Mouse (Mus musculus) erythroblast, embryonic 14.5 days (primary cell): ENCODE measurements at regions not wholly inside any gene's neighbourhood (a gene's known extent, or its start where the extent isn't known, plus 50 kb on each side); places are given as distances from the start of the nearest gene placed in this dataset.

Experiments
- H3K27me3 ChIP-seq: 2 replicates; pipeline ENCODE4 v1.6.1; 2012; ENCODE audit warnings: inconsistent platforms; ENCODE audit not compliant: control insufficient read depth
- H3K36me3 ChIP-seq: 2 replicates; pipeline ENCODE4 v1.6.1; 2012; ENCODE audit warnings: mild to moderate bottlenecking, inconsistent platforms; ENCODE audit not compliant: control insufficient read depth
- H3K4me1 ChIP-seq: 2 replicates; pipeline ENCODE4 v1.6.1; 2012; ENCODE audit warnings: inconsistent platforms; ENCODE audit not compliant: control insufficient read depth
- H3K4me3 ChIP-seq: replicated peaks from 2 replicates; pipeline ENCODE3; 2012; ENCODE audit warnings: moderate library complexity, mild to moderate bottlenecking, inconsistent platforms
- H3K9me3 ChIP-seq: 2 replicates; pipeline ENCODE4 v1.6.1; 2012; ENCODE audit warnings: low read length, inconsistent platforms, mixed read lengths; ENCODE audit not compliant: control insufficient read depth
- GATA1 ChIP-seq: IDR thresholded peaks from 2 replicates; pipeline ENCODE4 v1.6.1; 2012; ENCODE audit warnings: low read length, inconsistent platforms, mixed read lengths
- TAL1 ChIP-seq: IDR thresholded peaks from 3 replicates; pipeline ENCODE4 v1.6.1; 2012; ENCODE audit warnings: low read length, inconsistent platforms, mixed read lengths

- H3K9me3 ChIP-seq = no peaks in the 10 kb centered on the region
- H3K27me3 ChIP-seq = no peaks in the 10 kb centered on the region
- no peaks in the 10 kb centered on the region for H3K4me1 ChIP-seq
- H3K4me3 ChIP-seq = no peak overlapping the region
- no peaks in the 10 kb centered on the region for H3K36me3 ChIP-seq
- TF ChIP-seq TAL1 (no peak), GATA1 (no peak)
Measured at GRCm38 (mm10) chr10:67742824-67743223, 169.6 kb downstream of the Zfp365 start.

GRCm38 (mm10) chr10:67742305-67742704 lies 170.2 kb downstream of the Zfp365 start:
- no peaks in the 10 kb centered on the region for H3K36me3 ChIP-seq
- TF ChIP-seq TAL1 = no peak
- H3K4me3 ChIP-seq = no peak overlapping the region
- H3K9me3 ChIP-seq = no peaks in the 10 kb centered on the region
- no peaks in the 10 kb centered on the region for H3K27me3 ChIP-seq
- H3K4me1 ChIP-seq = no peaks in the 10 kb centered on the region

DNA sequence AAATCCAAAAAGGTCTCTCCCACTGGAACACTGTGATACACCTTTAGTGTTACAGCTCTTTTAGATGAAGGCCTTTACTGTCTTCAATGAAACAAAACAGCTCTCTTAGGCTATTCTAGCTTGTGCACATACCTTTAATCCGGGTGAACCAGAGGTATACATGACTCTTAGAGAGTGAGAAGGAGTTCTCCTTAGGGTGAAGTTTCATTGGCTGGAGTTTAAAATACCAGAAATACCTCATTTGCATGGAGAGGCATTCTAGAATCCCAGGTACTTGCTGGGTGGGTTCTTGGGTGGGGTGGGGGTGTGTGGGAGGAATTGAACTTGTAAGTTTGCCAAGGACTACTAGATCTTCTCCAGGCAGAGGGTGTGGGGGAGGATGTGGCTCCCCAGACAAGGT lies 173.3 kb downstream of the Zfp365 start:
- TF ChIP-seq GATA1 = no peak
- no peak for TF ChIP-seq TAL1
- no peaks in the 10 kb centered on the region for H3K36me3 ChIP-seq
- no peaks in the 10 kb centered on the region for H3K27me3 ChIP-seq
- no peaks in the 10 kb centered on the region for H3K4me1 ChIP-seq
- no peak overlapping the region for H3K4me3 ChIP-seq
- H3K9me3 ChIP-seq = no peaks in the 10 kb centered on the region

GRCm38 (mm10) chr10:67736636-67737035 lies 175.8 kb downstream of the Zfp365 start:
- H3K36me3 ChIP-seq = no peaks in the 10 kb centered on the region
- no peaks in the 10 kb centered on the region for H3K4me1 ChIP-seq
- no peaks in the 10 kb centered on the region for H3K27me3 ChIP-seq
- no peak overlapping the region for H3K4me3 ChIP-seq
- H3K9me3 ChIP-seq = no peaks in the 10 kb centered on the region
- TF ChIP-seq TAL1 (no peak), GATA1 (no peak)

- Histone ChIP-seq H3K4me1 (no peaks in the 10 kb centered on the region), H3K27me3 (no peaks in the 10 kb centered on the region), H3K4me3 (no peak overlapping the region), H3K36me3 (no peaks in the 10 kb centered on the region), H3K9me3 (no peaks in the 10 kb centered on the region)
- no peak for TF ChIP-seq TAL1
- no peak for TF ChIP-seq GATA1
Measured at GRCm38 (mm10) chr10:67731577-67731976, 180.9 kb downstream of the Zfp365 start.

DNA sequence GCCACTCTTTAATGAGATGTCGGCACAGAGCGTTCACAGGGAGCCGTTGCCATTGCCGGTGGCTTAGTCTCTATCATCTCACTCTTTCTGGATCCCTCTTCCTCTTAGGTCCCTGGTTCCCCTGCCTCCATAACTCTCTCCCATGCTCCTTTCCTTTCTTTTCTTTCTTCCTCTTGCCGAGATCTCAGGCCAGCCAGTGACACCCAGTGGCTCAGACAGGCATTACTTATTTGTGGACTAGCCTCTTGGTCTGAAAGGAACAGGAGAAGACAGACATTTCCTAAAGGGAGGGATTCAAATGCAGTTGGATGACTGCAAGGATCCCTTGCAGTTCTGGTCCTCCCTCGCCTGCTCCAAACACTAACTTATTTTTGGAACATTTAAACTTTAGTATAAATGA lies 180.5 kb upstream of the Ado start:
- no peak overlapping the region for H3K4me3 ChIP-seq
- TF ChIP-seq GATA1 = no peak

DNA sequence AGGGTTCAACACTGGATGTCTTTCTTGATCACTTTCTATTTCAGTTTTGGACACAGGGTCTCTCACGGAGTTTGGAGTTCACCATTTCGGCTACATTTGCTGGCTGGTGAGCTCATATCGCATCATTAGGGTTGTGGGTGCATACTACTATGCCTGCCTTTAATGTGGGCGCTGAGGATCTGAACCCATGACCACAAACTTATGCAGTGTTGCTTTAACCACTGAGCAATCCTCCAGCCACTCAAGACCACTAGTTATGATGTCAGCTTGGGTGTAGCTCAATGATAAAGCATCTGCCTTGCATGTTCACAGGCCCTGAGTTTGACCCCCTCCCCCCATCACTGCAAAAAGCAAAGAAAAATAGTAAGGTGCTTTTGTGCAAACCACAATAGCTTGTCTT lies 178.8 kb upstream of the Ado start:
- TF ChIP-seq GATA1 = no peak
- TF ChIP-seq TAL1 = no peak
- Histone ChIP-seq H3K4me3 (no peak overlapping the region), H3K36me3 (no peaks in the 10 kb centered on the region), H3K9me3 (no peaks in the 10 kb centered on the region), H3K4me1 (no peaks in the 10 kb centered on the region), H3K27me3 (no peaks in the 10 kb centered on the region)

More for the DNA sequence above, 180.5 kb upstream of the Ado start:
- Histone ChIP-seq H3K9me3 (no peaks in the 10 kb centered on the region), H3K27me3 (no peaks in the 10 kb centered on the region), H3K4me1 (no peaks in the 10 kb centered on the region), H3K36me3 (no peaks in the 10 kb centered on the region)

- Histone ChIP-seq H3K36me3 (no peaks in the 10 kb centered on the region), H3K9me3 (no peaks in the 10 kb centered on the region), H3K4me1 (no peaks in the 10 kb centered on the region), H3K4me3 (no peak overlapping the region), H3K27me3 (no peaks in the 10 kb centered on the region)
- TF ChIP-seq GATA1 (no peak), TAL1 (no peak)
Measured at GRCm38 (mm10) chr10:67726796-67727195, 178.0 kb upstream of the Ado start.

DNA sequence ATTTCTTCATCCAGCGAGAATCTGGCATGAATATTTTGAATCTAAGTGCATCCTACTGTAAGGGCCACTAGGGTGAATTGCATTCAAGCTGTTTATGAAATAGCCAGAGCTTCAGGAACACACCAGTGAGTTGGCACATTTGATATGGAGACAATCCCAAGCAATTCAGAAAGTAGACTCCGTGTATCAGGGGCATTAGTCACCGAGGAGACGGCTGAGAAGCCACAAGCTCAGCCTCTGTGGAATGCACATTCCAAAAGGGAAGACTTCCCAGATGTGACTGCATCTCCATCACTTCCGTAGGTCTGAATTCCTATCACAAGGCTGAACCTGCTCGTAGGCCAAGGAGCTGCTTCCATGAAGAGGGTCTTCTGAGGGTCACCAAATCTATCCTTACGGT lies 177.6 kb upstream of the Ado start:
- Histone ChIP-seq H3K36me3 (no peaks in the 10 kb centered on the region), H3K4me1 (no peaks in the 10 kb centered on the region), H3K27me3 (no peaks in the 10 kb centered on the region), H3K4me3 (no peak overlapping the region), H3K9me3 (no peaks in the 10 kb centered on the region)
- TF ChIP-seq GATA1 = no peak

DNA sequence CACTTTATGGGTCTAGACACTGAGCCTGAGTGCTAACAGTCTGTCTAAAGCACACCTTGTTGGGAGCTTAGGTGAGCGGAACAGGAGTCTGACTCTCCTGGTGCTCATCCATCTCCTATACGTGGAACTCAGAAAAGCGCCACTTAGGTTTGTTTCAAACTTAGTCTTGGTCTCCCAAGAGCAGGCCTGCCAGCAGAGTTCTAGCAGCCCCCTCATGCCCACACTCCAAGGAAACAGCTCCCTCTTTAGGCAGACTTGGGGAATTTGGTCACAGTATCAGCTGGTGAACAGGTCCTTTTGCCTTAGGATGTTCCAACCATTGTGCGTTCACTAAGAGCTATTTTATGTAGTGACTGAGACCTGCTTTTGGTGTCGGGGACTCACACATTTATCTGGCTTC lies 173.0 kb upstream of the Ado start:
- TF ChIP-seq TAL1 (no peak), GATA1 (no peak)
- H3K4me1 ChIP-seq = no peaks in the 10 kb centered on the region
- no peaks in the 10 kb centered on the region for H3K27me3 ChIP-seq
- no peaks in the 10 kb centered on the region for H3K36me3 ChIP-seq
- no peaks in the 10 kb centered on the region for H3K9me3 ChIP-seq
- H3K4me3 ChIP-seq = no peak overlapping the region
